Mouse (Mus musculus): ENCODE data around the gene Gm27021.
"Not testable (repeated sequence)": the region's sequence is repeated elsewhere in the genome, so short reads cannot be mapped to it uniquely, and the experiment has no call there.

Gene Gm27021

DNA sequence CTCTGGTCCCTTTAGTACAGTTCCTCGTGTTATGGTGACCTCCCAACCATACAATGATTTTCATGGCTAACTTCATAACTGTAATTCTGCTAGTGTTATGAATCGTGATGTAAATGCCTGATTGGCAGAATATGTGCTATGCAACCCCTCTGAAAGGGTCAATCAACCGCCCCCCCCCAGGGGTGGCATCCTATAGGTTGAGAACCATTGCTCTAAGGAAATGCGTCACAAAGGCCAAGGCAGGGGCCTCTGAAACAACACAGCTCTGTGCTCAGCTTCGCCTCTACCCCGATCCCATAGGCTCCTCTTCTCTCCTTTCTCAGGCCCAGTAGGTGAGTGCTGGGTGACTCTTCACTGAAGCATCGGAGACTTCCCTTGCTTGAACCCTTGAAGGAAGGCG is 17.7 kb upstream of the Gm27021 start:
- DNase-seq, result no peak

DNA sequence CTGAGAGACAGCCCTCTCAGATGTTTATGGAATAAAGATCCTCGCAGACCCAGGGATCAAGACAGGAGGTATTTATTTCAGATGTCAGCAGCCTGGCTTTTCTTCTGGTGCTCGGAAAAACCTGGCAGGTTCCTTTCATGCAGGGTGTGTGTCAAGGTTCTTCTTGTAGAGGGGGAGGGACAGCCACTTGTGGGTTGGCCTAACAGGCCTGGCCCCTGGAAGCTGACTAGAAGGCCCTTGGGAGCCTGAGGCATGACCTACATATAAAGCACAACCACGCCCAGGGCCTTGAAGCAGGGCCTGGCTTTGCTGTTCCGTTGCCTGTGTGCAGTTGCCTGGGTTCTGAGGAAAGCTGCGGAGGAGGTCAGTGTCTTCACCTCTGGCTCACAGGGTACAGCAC is 17.2 kb upstream of the Gm27021 start:
- DNase-seq, result no peak

DNA sequence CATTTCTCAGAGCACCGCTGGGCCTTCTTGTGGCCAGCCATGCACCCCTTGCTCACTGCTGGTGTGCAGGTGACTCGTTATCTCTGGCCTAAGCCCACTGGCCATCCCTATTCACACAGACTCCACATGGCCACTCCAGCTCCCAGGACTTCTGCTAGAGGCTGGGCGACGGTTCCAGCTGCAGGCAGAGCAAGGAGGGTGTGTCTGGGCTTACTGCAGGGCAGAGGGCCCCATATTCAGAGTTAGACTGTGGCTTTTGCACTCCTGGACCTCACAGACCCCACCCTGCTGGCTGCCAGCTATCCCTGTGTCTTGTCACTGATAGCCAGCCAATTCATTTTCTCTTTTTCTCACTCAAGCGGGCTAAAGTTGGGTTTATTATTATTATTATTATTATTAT is 16.2 kb upstream of the Gm27021 start:
- DNase-seq, result no peak

DNA sequence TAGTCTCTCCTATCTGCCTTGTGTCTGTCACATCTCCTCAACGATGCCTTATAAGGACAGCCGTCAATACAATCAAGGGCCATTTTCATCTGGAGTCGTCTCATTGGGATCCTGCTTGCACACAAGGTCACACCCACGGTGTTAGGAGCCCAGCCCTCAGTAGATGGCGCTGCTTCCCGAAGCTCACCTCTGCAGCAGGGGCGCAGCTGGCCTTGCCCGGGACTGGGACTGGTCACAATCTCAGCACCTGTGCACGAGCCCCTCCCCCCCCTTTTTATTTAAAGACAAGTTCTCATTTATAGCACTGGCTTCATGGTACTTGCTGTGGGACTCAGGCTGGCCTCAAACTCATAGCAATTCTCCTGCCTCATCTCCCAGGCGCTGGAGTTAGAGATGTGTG is 15.7 kb upstream of the Gm27021 start:
- DNase-seq, result no peak

DNA sequence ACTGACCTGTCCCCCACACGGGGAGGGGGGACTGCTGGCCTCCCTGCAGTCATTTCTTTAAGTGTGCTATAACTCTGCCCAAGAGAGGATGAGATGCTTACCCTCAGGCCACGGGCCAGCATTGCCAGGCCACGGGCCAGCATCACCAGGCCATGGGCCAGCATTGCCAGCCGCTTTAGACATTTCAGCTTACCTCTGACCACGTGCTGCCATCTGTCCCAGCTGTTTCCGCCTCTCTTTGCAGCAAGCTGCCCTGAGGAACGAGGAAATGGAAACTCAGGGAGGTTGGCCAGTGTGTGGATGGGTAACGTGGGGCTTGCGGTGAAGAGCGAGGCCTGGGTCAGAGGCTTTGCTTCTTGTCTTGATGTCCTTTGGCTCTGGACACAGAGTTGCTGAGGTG is 13.2 kb upstream of the Gm27021 start:
- DNase-seq, result no peak

DNA sequence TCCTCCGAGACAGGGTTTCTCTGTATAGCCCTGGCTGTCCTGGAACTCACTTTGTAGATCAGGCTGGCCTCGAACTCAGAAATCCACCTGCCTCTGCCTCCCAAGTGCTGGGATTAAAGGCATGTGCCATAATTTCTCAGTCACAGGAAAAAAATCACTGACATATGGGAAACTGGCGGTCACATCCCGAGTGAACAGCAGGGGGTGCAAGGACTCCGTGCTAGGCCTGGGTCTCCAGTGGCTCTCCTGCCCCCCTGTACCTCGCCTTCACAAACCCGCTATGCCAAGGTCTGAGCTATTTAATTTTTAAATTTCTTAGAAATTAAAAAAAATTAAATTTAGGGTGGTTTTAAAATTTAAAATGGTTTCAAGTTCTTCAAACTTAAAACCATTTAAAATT is 12.5 kb upstream of the Gm27021 start:
- DNase-seq, result not testable (repeated sequence)

DNA sequence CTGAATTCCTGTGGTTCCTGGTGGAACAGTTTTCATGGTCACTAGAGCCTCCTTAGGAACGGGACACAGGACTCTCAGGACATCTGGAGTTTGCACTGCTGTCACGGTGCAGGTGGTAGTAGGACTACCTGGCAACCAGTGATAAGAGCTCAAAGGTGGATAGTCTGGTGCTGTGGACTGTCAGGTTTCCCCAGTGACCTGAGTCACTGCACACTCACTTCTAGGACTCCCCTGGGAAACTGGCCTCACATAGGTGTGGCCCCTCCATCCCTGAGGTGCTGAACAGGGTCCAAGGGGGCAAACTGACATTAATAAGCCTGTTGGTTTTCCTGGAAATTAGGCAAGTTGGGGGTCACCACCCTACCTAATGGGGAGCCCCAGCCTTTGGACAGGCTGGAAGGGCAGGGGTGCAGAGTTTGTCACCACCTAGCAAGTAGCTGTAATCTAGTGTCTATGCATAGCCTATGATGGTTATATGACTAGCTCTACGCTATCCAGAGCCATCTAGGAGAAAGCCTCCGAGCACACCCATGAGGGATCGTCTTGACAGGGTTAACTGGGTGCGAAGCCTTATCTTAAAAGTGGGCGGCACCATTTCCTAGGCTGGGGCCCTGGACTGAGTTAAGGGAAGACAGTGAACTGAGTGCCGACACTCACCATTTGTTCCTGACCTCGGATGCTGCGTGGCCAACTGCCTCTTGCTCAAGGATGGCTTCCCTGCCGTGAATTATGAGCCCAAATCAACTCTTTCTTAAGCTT is 11.9 kb upstream of the Gm27021 start:
- no peak for DNase-seq

DNA sequence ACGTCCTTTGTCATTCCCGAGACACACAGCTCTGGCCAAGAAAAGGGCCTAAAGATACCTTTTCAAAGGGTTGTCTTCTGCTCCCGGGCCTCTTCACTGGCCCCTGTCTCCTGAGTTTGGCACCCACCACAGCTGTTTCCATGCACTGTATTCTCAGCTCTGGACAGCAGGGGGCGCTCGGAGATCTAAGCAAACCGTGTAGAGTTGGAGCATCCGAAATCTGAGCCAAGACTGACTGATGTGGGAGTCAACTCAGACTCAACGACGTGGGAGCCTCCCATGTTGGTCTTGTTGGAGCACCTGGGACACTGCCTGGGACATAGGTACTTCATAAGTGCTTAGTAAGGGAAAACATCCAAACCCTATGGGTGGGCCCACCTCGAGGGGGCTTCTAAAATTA is 10.6 kb upstream of the Gm27021 start:
- DNase-seq, result peak; percentile 81

DNA sequence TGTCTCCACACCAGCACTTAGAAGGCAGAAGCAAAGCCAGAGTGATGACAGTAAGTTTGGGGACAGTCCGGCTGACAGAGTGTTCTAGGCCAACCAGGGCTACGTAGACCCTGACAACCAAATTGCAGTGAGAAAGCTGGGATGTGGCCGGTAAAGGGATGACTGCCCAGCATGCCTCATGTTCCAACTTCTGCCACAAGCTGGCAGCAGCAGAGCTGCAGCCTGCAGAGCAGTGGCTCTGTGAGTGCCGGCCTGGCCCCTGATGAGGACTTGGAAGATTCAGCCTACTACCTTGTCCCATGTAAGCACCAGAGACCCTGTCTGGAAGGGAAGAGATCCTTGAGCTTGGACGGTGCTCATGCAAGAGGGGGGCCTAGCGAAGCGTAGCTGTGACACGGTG is 7.8 kb upstream of the Gm27021 start:
- no peak for DNase-seq

DNA sequence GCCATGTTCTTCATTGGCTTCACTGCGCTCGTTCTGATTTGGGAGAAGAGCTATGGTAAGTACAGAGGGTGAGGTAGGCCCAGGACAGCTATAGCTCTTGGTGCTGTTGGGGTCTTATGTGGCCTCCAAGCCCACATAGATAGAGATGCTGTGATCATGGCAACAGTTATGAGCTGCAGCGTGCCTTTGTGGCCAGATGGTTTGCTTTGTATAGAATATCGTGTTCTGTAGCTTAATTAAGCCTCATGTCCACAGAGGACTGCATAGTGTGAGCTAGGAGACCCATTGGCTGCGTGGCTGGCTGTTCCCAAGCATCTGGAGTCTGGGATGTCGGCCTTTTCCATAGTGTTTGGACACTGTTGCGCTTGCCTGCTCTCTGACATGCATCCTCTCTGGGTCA is 5.4 kb upstream of the Gm27021 start:
- no peak for DNase-seq

DNA sequence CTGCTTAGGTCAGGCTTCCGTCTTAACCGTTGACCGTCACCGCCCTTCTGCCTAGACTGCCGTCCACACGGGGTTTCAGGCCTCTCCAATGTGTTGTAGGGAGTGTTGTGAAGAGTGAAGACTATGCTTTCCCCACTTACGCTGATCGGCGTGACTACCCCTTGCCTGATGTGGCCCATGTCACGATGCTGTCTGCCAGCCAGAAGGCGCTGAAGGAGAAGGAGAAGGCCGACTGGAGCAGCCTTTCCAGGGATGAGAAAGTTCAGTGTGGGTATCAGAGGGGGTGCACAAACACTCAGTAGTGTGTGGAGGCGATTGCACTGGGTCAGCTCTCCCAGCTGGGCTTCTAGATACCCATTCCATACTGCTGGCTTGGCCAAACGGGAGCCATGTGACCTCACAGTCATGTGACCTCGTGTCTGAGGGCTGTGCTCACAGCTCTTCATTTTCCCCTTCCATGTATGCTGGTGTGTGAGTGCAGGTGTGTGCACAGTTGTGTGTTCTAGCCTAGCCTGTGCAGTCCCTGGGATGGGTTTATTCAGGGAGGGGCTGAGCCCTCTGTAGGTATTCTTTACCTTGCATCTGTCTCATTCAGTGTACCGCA is 4.8 kb upstream of the Gm27021 start:
- no peak for DNase-seq

DNA sequence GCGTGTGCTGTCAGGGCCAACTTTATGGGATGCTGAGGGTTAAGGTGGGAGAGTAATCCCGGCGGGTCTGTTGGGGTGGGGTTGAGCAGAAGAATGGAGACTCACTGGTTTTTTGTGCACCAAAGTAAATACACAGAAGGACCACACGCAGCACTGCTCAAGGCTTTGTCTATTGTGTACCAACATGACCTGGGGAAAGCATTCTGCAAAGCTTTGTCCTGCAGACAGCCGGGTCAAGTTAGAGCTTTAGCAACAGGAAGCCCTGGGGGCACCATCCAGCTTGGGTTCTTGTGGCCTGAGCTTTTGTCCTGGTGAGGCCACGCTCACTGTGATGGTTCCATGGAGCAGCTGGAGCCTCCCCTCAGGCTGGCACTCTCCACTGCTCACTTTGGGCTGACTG is 3.9 kb upstream of the Gm27021 start:
- no peak for DNase-seq

DNA sequence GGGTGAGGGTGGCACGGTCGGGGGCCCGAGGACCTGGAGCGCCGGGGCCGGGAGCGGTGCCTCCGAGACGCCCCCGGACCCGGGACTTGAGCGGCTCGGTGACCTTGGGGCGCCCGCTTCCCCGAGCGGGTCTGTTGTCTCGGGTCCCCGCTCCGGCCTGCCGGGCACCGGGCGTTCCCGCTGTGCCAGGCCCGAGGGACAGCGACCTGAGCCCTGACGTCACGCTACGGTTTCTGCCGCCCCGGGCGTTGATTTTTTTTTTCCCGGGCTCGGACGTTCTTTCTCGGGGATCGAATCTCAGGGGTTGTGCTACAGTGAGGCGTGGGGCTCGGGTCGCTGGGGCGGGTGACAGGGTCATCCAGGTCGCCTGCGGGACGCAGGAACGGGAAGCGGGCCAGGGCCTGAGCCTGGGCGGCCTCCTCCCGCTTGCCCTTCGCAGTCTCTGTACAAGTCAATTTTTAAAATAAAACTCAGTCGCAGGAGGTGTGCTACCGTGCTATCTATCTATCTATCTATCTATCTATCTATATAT is 561 bp upstream of the Gm27021 start, which contains the start of gene Emc8:
TSS of gene Emc8 (minus strand) at position 200 of the 532 bp plus-strand sequence.
- no peak for DNase-seq

DNA sequence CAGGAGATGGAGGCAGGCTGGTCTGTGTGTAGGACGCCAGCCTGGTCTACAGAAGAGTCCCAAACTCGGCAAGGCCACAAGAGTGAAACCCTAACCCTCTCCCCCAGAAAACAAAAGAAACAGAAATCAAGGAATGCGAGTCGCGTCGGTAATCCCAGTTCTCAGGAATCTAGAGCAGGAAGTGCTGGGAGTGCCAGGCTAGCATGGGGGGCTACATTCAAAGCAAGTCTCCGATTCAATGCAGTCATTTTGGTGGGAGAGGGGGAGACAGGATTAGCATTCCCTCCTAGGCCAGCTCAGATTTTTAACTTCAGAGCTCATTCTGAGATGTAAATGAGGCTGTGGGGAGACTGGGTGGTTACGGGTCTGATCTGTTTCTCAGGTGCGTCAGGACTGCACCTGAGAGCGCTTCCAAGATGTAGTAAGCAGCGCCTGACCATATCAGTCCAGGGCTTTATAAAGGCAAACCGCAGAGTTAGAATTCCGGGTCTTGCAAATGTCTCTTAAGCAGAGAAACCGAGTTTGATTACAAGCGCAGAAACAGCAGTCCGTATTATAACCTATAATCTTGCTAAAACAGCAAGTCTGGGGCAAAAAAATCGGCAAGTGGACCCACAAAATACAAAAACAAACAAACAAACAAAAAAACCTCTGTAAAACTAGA is 940 bp downstream of the Gm27021 start:
- no peak for DNase-seq

DNA sequence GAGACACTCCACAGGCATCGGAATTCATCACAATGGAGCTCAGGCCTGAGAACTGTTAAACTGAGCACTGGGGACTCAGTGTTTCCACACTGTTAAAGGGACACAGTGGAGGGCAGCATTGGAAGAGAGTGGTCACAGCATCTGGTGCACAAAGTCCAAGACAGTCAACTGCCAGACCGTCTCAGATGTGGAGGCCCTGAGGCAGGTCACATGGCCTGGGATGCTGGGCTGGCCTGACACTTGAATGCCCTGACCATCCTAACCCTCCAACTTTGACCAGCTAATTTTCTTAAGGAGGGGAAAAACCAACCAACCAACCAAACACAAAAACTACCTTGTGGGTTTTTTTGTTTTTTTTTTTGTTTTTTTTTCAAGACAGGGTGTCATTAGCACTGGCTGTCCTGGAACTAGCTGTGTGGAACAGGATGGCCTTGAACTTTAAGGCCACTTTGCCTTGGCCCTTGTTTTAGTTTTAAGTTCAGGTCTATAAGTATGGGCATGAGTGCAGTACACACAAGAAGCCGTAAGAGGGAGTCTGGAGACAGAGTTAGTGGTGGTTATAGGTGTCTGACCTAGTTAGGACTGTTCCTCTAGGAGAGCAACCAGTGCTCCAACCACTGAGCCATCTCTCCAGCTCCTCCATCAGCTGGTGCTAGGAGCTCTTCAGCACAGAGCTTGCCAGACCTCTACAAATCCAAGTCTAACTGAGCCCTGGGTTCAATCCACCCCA is 2.0 kb downstream of the Gm27021 start:
- no peak for DNase-seq

DNA sequence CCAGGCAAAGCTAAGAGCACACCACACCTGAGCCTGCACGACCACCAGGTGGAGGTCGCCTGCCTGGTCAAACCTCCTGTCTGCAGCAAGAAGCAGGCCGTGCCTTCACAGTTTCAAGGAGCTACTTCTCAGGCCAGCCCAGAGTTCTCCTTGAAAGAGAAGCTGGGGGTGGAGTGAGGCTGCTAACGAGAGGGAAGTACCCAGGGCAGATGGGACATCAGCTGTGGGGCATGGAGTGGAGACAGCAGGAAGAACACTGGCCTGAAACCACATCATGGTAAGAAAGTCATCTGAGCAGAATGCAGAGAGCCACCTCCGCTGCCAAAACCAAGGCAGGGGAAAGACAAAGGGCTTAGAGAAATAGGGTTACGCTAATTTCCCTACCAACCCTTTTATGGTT is 3.3 kb downstream of the Gm27021 start:
- DNase-seq, result no peak

DNA sequence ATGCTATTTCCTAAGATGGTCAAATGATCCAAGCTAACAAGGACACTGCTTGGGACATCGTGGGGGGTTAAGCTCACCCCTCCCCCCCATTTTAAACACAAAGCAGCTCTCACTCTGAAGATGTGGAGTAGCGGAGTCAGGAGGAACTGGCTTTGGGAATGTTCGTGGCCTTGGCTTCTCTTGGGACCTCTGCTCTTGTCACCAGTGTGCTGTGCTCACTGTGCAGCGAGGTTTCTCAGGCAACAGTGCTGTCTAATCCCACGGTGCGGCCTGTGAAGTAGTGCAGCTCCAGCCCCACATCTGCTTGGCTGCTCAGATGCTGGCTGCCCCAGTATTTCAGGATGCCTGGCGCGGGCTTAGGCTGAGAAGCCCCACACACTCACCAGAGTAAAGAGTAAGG is 10.5 kb downstream of the Gm27021 start:
- no peak for DNase-seq

DNA sequence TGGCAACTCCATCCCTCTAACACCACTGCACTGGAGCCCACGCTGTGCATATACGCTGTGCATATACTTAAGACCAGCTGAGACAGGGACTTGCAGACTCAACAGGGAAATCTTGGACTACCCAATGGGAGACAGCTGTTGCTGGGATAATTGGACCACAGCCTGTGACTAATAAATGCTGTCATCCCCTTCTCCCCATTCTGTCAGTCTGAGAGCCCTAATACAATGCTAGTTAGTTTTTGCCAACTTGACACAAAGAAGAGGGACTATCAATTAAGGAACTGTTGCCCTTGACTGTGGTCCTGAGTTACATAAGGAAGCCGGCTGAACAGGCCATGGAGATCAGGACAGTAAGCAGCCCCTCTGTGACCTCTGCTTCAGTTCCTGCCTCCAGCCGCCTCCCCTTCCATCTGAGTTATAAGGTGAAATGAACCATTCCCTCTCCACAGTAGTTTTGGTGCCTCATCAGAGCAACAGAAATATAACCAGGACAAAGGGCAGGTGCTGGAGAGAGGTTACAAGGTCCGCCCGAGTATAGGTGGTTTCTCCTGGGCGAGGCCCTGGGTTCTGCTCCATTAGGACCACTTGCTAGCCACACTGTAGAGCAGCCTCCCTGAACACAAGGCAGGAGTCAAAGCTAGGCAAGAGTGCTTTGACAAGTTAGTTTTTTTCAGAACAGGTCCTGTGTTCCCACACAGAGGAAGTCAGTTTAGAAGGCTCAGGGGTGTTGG is 11.4 kb downstream of the Gm27021 start:
- DNase-seq, result no peak

DNA sequence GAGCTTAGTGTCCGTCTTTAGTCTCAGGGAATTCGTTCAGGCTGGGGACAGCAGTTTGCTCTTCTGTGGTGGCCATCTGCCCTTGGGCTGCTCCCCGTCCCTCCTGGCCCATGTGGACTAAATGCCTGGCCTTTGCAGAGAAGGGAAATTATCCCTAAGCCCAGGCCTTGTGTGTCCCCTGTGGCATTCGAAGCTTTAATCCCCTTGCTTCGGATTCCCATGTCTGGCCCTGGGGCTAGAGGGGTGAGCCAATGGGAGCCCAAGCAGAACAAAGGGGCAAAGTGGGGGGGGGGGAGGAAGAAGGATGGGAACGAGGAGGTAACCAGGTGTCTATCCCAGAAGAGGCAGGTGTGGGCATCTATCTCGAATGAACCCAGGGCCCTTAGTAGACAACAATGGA is 20.3 kb downstream of the Gm27021 start, which contains the start of gene 1190005I06Rik:
TSS of gene 1190005I06Rik (minus strand) at position 101 of the 400 bp plus-strand sequence.
- no peak for DNase-seq

DNA sequence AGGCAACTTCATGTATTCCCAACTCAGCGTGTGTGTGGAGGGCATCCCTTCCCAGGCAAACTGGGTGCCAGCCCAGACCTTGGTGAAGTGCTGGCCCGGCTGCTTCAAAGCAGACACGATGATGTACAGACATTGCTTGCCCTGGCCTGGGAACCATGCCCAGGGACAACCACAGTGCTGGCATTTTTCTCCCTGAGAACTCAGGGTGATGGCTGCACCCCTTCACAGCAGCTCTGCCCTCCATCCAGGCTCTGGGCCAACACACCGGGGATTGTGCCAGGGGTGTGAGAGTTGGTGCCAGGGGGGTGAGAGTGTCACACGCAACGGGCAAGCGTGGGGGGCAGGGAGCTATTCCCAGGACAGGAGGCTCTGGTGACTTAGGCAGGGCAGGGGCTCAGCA is 23.2 kb downstream of the Gm27021 start:
- peak; percentile 54 for DNase-seq

DNA sequence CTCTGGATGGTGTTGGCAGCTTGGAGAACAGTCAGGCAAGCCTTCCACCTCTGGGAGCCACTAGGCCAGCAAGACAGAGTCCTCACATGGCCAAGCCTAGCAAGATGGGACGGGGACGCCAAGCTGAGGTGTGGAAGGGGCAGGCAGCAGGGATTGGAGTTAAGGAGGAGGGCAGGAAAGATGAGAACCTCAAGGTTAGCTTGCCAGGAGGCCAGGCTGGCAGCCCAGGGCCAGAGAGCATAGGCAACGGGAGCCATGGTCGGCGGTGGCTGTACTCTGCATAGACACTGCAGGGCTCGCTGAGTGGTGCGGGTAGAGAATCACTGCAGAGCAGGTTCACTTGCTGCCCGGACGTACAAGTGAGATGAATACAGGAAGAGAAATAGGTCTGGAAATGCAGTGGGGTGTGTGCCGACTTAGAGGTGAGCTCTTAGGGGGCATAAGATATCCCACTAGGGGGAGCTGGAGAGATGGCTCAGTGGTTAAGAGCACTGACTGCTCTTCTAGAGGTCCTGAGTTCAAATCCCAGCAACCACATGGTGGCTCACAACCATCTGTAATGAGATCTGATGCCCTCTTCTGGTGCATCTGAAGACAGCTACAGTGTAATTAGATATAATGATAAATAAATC is 25.7 kb downstream of the Gm27021 start:
- DNase-seq, result no peak

DNA sequence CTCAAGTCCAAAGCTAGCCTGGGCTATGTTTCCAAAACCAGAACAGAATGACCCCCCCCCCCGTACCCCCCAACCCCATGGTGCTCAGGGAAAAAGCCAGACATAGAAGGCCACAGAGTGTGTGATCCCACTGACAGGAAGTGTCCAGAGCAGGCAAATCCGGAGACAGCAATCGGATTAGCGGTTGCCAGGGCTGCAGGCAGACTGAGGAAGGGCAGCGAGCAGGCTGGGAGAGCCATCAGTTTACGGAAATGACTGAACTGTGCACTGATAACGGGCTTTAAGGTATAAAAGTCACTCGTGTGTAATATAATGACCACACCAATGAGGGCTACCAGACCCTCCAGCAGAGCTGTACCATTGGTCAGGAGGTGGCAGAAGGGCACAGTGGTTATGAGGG is 26.6 kb downstream of the Gm27021 start:
- no peak for DNase-seq
